Mouse (Mus musculus) intestine, embryonic 16.5 days (tissue): ENCODE data around the gene Xxylt1. TPM values are rescaled to one million over a fixed set of nuclear protein-coding genes. Genes with fewer than 3 reads are reported as not detected.

Source experiments
- ATAC-seq: fragments of 200-750 bp; cut with Nextera tagmentation; 2 replicates; pipeline ENCODE4 v1.8.0; 2017; ENCODE audit warnings: moderate TSS enrichment, moderate library complexity
- H3K27ac ChIP-seq: fragments of 300-500 bp; sonication (generic); 2 replicates; pipeline ENCODE4 v1.5.1; 2014; ENCODE audit warnings: mild to moderate bottlenecking, low read length
- H3K27me3 ChIP-seq: fragments of 300-500 bp; sonication (generic); replicated peaks from 2 replicates; pipeline ENCODE4 v1.6.1; 2014; ENCODE audit warnings: low read length, control low read depth, mixed read lengths; ENCODE audit not compliant: control insufficient read depth, insufficient read depth
- H3K36me3 ChIP-seq: fragments of 300-500 bp; sonication (generic); 2 replicates; pipeline ENCODE4 v1.6.1; 2014; ENCODE audit warnings: low read length, control low read depth; ENCODE audit not compliant: control insufficient read depth, insufficient read depth
- H3K4me1 ChIP-seq: fragments of 300-500 bp; sonication (generic); 2 replicates; pipeline ENCODE4 v1.6.1; 2014; ENCODE audit warnings: low read length, control low read depth, mixed read lengths; ENCODE audit not compliant: control insufficient read depth, insufficient read depth
- H3K4me2 ChIP-seq: fragments of 300-500 bp; sonication (generic); 2 replicates; pipeline ENCODE4 v1.6.1; 2014; ENCODE audit warnings: low read depth, low read length, control low read depth
- H3K4me3 ChIP-seq: fragments of 300-500 bp; sonication (generic); 2 replicates; pipeline ENCODE4 v1.5.1; 2014; ENCODE audit warnings: mild to moderate bottlenecking, low read length
- H3K9ac ChIP-seq: fragments of 300-500 bp; sonication (generic); 2 replicates; pipeline ENCODE4 v1.6.1; 2014; ENCODE audit warnings: low read depth, low read length
- H3K9me3 ChIP-seq: fragments of 300-500 bp; sonication (generic); 2 replicates; pipeline ENCODE4 v1.6.1; 2016; ENCODE audit warnings: low read length, control low read depth; ENCODE audit not compliant: control insufficient read depth
- WGBS: fragments of 180-500 bp; shearing (Covaris S2); extraction: QIAGEN DNeasy Blood & Tissue Kit; methylation state at CpG from one replicate; pipeline ENCODE4 v1.1.7; 2014; 5-methylcytosine and 5-hydroxymethylcytosine counted together
- polyA plus RNA-seq: library from polyadenylated mRNA; unstranded; fragments of >200 nt; fragmentation: Nextera tagmentation; extraction: Ambion mirVana; gene quantifications from 2 replicates; pipeline ENCODE4 v1.2.1, GENCODE M21; 2015

Gene Xxylt1
- polyA plus RNA-seq, 1 experiment from 2014 or later = 4.9 TPM

- H3K27me3 ChIP-seq = no peaks in the 10 kb centered on the region
- H3K27ac ChIP-seq = no peak overlapping the region
- peaks cover 7% of the 10 kb centered on the region; the same call in 1 of the 2 replicates for H3K4me1 ChIP-seq
- ATAC-seq = no peak
- H3K4me3 ChIP-seq = no peak overlapping the region
- no peak overlapping the region for H3K4me2 ChIP-seq
- no peaks in the 10 kb centered on the region for H3K9me3 ChIP-seq
- no peaks in the 10 kb centered on the region for H3K36me3 ChIP-seq
- H3K9ac ChIP-seq = no peak overlapping the region
- 72% methylated on average over 7 of the region's 7 CpGs for WGBS
Measured at GRCm38 (mm10) chr16:31050701-31051100, 30.5 kb downstream of the Xxylt1 start.

GRCm38 (mm10) chr16:31048194-31048593, 33.0 kb downstream of the Xxylt1 start:
- ATAC-seq = no peak
- no peaks in the 10 kb centered on the region for H3K9me3 ChIP-seq
- H3K36me3 ChIP-seq = no peaks in the 10 kb centered on the region
- no peak overlapping the region for H3K27ac ChIP-seq
- WGBS = 83% methylated on average over 6 of the region's 6 CpGs
- no peak overlapping the region for H3K9ac ChIP-seq
- no peak overlapping the region for H3K4me3 ChIP-seq
- H3K27me3 ChIP-seq = no peaks in the 10 kb centered on the region
- no peak overlapping the region for H3K4me2 ChIP-seq
- H3K4me1 ChIP-seq = peaks cover 7% of the 10 kb centered on the region; the same call in 1 of the 2 replicates

DNA sequence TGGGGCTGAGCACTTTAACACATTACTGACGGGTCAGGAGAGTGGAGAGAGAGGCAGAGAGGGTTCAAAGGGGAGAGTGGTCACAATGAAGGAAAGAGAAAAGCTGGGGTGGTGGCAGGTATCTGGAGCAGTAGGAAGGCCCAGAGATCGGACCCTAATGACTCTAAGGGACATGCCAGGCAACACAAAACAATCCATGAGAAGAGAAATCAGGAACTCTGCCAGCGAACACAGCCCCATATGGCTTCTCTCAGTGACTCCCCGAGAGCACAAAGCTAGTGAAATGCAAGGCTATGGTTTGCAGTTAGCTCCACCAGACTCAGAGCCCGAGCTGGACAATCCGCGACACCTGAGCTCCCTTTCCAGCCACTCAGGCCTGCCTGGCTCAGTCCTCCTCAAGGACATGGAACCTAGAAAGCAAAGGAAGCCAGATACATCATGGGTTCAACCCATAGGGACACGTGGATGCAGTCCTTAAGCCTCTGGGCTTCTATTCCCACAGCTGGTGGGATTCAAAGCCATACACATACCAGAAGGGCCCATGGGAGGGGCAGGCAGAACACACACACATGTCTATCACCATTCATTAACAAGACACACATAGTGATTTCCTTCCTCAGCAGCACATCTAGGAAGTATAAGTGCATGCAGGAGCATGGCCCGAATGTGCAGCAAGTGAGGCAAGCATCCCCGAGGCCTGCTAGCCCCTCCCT, 33.9 kb downstream of the Xxylt1 start:
- ATAC-seq = no peak
- no peak overlapping the region for H3K4me3 ChIP-seq

DNA sequence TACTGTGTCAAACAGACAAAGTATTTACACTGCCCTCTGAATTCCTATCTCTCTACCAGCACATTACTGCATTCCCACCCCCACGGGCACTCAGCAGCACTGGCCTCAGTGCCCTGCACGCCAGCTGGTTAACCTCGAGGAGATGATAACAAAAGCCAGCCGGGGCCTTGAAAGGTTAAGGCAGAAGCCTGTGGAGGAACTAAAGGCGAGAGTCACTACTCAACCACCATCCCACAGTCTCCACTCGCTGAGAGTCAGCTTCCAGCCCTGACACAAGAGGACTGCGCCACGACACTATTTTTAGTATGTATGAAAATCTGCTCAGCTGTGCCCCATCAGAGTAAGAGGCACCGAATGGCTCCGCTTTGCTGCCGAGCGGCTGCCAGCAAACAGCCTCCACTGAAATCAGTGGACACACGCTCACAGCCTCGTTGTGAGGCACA, 35.0 kb downstream of the Xxylt1 start:
- H3K4me2 ChIP-seq = no peak overlapping the region
- no peaks in the 10 kb centered on the region for H3K27me3 ChIP-seq
- no peak overlapping the region for H3K9ac ChIP-seq
- H3K4me1 ChIP-seq = no peaks in the 10 kb centered on the region
- no peak overlapping the region for H3K27ac ChIP-seq
- WGBS = 53% methylated on average over 14 of the region's 14 CpGs
- no peak overlapping the region for H3K4me3 ChIP-seq
- no peaks in the 10 kb centered on the region for H3K36me3 ChIP-seq
- ATAC-seq = no peak
- no peaks in the 10 kb centered on the region for H3K9me3 ChIP-seq

More for the DNA sequence above, 33.9 kb downstream of the Xxylt1 start:
- H3K27ac ChIP-seq = no peak overlapping the region
- WGBS = 78% methylated on average over 10 of the region's 10 CpGs
- no peaks in the 10 kb centered on the region for H3K27me3 ChIP-seq
- H3K9me3 ChIP-seq = no peaks in the 10 kb centered on the region
- no peak overlapping the region for H3K9ac ChIP-seq
- peaks cover 3% of the 10 kb centered on the region; the same call in 1 of the 2 replicates for H3K4me1 ChIP-seq
- H3K4me2 ChIP-seq = no peak overlapping the region
- no peaks in the 10 kb centered on the region for H3K36me3 ChIP-seq

DNA sequence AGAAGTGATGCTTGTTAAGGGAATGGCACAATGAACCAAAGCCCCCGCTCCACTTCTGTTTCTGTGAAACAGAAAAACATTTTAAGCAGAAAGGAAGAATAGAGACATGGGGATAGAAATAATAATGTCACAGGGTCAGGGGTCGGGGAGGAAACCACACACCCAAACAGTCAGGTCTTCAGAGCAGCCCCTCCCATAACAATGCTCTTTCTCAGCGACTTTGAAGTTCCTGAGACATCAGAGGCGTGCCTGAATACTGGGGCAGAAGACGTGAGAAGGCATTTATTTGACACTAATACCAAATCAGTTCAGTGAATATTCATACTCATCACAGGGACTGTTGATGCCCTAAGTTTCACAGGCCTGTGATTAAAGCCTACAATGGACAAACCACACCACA, 36.0 kb downstream of the Xxylt1 start:
- no peak for ATAC-seq
- no peaks in the 10 kb centered on the region for H3K27me3 ChIP-seq
- H3K4me3 ChIP-seq = no peak overlapping the region
- H3K4me1 ChIP-seq = no peaks in the 10 kb centered on the region
- no peak overlapping the region for H3K4me2 ChIP-seq
- no peaks in the 10 kb centered on the region for H3K9me3 ChIP-seq
- H3K27ac ChIP-seq = no peak overlapping the region
- no peak overlapping the region for H3K9ac ChIP-seq
- no peaks in the 10 kb centered on the region for H3K36me3 ChIP-seq
- WGBS = 74% methylated on average over 5 of the region's 5 CpGs

GRCm38 (mm10) chr16:31043136-31043535, 38.1 kb downstream of the Xxylt1 start:
- no peaks in the 10 kb centered on the region for H3K36me3 ChIP-seq
- no peaks in the 10 kb centered on the region; the same call in 1 of the 2 replicates for H3K9me3 ChIP-seq
- no peak overlapping the region for H3K9ac ChIP-seq
- no peak overlapping the region for H3K4me2 ChIP-seq
- 87% methylated on average over 5 of the region's 5 CpGs for WGBS
- H3K4me1 ChIP-seq = no peaks in the 10 kb centered on the region
- ATAC-seq = no peak
- no peak overlapping the region for H3K27ac ChIP-seq
- no peaks in the 10 kb centered on the region for H3K27me3 ChIP-seq
- no peak overlapping the region for H3K4me3 ChIP-seq

GRCm38 (mm10) chr16:31041566-31041965, 39.7 kb downstream of the Xxylt1 start:
- no peaks in the 10 kb centered on the region for H3K4me1 ChIP-seq

GRCm38 (mm10) chr16:31039803-31040459, 41.3 kb downstream of the Xxylt1 start:
- Histone ChIP-seq H3K27ac (no peak overlapping the region), H3K4me2 (no peak overlapping the region), H3K27me3 (no peaks in the 10 kb centered on the region), H3K9me3 (no peaks in the 10 kb centered on the region; the same call in 1 of the 2 replicates), H3K9ac (no peak overlapping the region), H3K36me3 (no peaks in the 10 kb centered on the region), H3K4me3 (no peak overlapping the region), H3K4me1 (no peaks in the 10 kb centered on the region)
- WGBS = 76% methylated on average over 9 of the region's 9 CpGs
- no peak for ATAC-seq

More at GRCm38 (mm10) chr16:31041566-31041965, 39.7 kb downstream of the Xxylt1 start:
- no peak overlapping the region for H3K27ac ChIP-seq
- H3K36me3 ChIP-seq = no peaks in the 10 kb centered on the region
- WGBS = 89% methylated on average over 2 of the region's 2 CpGs
- no peaks in the 10 kb centered on the region for H3K27me3 ChIP-seq
- no peak overlapping the region for H3K4me3 ChIP-seq
- ATAC-seq = no peak
- H3K4me2 ChIP-seq = no peak overlapping the region
- H3K9me3 ChIP-seq = no peaks in the 10 kb centered on the region; the same call in 1 of the 2 replicates
- H3K9ac ChIP-seq = no peak overlapping the region

DNA sequence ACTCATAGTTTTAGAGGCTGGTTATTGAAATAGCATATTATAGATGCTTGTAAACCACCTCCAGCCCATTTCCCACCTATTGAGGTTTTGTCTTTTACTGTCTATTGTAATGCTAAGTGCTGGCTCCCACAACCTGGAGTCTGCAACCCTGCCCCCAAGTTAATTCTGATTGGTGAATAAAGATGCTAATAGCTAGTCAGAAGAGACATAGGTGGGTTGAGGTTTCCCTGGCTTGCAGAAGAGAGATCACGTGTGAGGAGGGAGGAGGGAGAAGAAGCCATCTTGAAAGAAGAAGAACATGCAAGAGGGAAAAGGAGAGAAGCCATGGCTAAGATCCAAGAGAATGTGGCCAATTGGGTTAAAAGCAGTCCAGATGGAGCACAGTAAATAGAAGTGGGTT, 43.8 kb downstream of the Xxylt1 start:
- Histone ChIP-seq H3K36me3 (no peaks in the 10 kb centered on the region), H3K4me1 (no peaks in the 10 kb centered on the region), H3K9ac (no peak overlapping the region), H3K27me3 (no peaks in the 10 kb centered on the region), H3K9me3 (no peaks in the 10 kb centered on the region; the same call in 1 of the 2 replicates), H3K27ac (no peak overlapping the region), H3K4me2 (no peak overlapping the region), H3K4me3 (no peak overlapping the region)
- no peak for ATAC-seq
- WGBS = 86% methylated on average over 1 of the region's 1 CpGs
